Mouse (Mus musculus) frontal cortex, postnatal 25 days (tissue): Measurements from ENCODE around the gene Olfr1080.
"Not testable (repeated sequence)": the region's sequence is repeated elsewhere in the genome, so short reads cannot be mapped to it uniquely, and the experiment has no call there.

ENCODE experiments used
- DNase-seq, 2 experiments: peaks; one replicate each; pipeline ENCODE4 v3.0.0; 2022; ENCODE audit warnings: low spot score in 2 of 2

The Olfr1080 gene

GRCm38 (mm10) chr2:86558135-86558534, at the start of gene Olfr1080:
TSS of gene Olfr1080 (minus strand) at chr2:86558235.
- not testable (repeated sequence) for DNase-seq

GRCm38 (mm10) chr2:86598866-86599265, 40.8 kb upstream of the Olfr1080 start, which contains the start of gene Olfr1082:
TSS of gene Olfr1082 (minus strand) at chr2:86598966.
- not testable (repeated sequence) for DNase-seq

- no peak for DNase-seq
These were observed 15.7 kb downstream of the Olfr1080 start, which contains the start of gene Olfr1079 for GRCm38 (mm10) chr2:86542380-86542779. TSS of gene Olfr1079 (minus strand) at chr2:86542480.

- no peak for DNase-seq
These were observed 27.0 kb downstream of the Olfr1080 start for GRCm38 (mm10) chr2:86530991-86531390.

GRCm38 (mm10) chr2:86508161-86508560, 49.9 kb downstream of the Olfr1080 start, which contains the start of gene Olfr1076:
TSS of gene Olfr1076 (plus strand) at chr2:86508461.
- DNase-seq: no peak
